Mouse (Mus musculus): ENCODE measurements around the gene Ifna1.

DNA sequence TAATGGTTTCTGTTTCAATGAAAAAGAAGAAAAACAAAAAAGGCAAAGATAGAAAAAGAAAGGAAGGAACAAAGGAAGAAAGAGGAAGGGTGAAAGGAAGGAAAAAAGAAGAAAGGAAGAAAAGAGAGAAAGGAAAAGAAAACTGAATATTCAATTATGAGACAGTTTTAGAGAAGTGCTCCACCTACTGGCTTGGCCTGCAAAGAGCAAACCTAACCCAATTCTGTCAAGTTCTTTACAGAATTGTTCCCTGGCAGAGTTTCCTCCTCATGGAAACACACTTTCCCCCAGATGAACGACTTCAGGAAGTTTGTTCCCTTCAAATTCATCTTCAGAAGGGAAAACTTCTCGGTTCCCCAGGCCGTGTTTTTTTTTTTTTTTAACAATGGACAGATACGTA, 26.9 kb upstream of the Ifna1 start:
- TF ChIP-seq NELFE (IDR thresholded peaks at IDR 0.05; ENCODE audit: low read depth, low read length) = no peak
- no peak for TF ChIP-seq POLR2AphosphoS2 (IDR thresholded peaks at IDR 0.05; ENCODE audit: low read length)
- no peak for TF ChIP-seq SIN3A (IDR thresholded peaks at IDR 0.05; ENCODE audit: low read length)
- TF ChIP-seq CTCF (IDR thresholded peaks at IDR 0.05 in 2 of 3, conservative IDR thresholded peaks at IDR 0.05 in 1 of 3; ENCODE audit: control insufficient read depth in 1 of 3, insufficient read depth in 1 of 3, low read depth in 2 of 3, low read length in 3 of 3, poor library complexity in 1 of 3, severe bottlenecking in 1 of 3) = peak in 2 of 3 experiments; percentile 52 to 55; a peak in 4 of 6 replicates
- no peak for TF ChIP-seq UBTF (IDR thresholded peaks at IDR 0.05; ENCODE audit: borderline replicate concordance, insufficient read depth, low read depth, low read length)
- no peak for TF ChIP-seq TCF12 (IDR thresholded peaks at IDR 0.05; ENCODE audit: low read depth, low read length)
- TF ChIP-seq MAFK (IDR thresholded peaks at IDR 0.05; ENCODE audit: borderline replicate concordance, low read depth, low read length) = no peak
- TF ChIP-seq MEF2A (IDR thresholded peaks at IDR 0.05; ENCODE audit: extremely low read depth, insufficient replicate concordance, low read depth, low read length, poor library complexity, severe bottlenecking) = no peak
- no peak for TF ChIP-seq USF2 (IDR thresholded peaks at IDR 0.05; ENCODE audit: borderline replicate concordance in 1 of 2, insufficient read depth in 1 of 2, low read depth in 1 of 2, low read length in 2 of 2)
- no peak for TF ChIP-seq USF1 (IDR thresholded peaks at IDR 0.05; ENCODE audit: low read depth, low read length)
- no peak for TF ChIP-seq ZC3H11A (IDR thresholded peaks at IDR 0.05; ENCODE audit: low read depth, low read length)
- no peak for TF ChIP-seq MAZ (IDR thresholded peaks at IDR 0.05; ENCODE audit: low read depth, low read length)
- TF ChIP-seq POLR2A (IDR thresholded peaks at IDR 0.05; ENCODE audit: control insufficient read depth in 1 of 2, insufficient read depth in 1 of 2, low read depth in 1 of 2, low read length in 2 of 2, poor library complexity in 1 of 2) = no peak
- no peak for TF ChIP-seq ZNF384 (IDR thresholded peaks at IDR 0.05; ENCODE audit: low read depth, low read length)

Data from MEL (cell line).